Mouse (Mus musculus): ENCODE data around the gene Csnk1g2.

Csnk1g2 gene

GRCm38 (mm10) chr10:80673690-80674089 is 51.1 kb downstream of the Csnk1g2 start:
- in situ Hi-C loops (cut with MboI; ENCODE audit: low pct_unique_long_range_greater_than_20kb in 1 of 2, low sequenced_read_pairs in 2 of 2, unreplicated experiment in 1 of 2), result no loop called here

DNA sequence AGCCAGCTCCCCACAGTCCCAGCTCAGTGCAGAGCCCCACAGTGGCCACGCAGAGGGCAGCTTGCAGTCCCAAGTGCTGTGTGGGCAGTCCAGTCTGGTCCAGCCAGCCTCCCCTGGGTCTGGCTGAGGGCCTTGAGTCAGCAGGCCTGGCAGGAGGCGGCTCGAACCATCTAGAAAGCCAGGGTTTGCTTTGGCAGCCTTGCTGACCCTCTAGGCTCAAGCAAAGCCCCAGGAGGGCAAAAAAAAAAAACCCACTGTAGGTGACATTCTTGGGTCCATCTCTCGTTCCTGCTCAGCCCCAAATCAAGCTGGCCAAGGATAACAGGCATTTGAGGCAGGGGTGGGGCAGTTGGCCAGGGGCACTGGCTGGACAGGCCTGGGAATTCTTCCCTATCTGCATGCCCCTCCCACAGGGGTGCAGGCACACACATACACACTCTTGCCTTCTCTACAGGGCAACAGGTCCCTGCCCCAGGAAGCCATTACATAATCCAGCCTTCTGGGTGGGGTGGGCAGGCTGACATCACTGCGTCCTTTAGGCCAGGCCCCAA is 51.6 kb downstream of the Csnk1g2 start:
- in situ Hi-C loops (cut with MboI; ENCODE audit: low pct_unique_long_range_greater_than_20kb in 1 of 2, low sequenced_read_pairs in 2 of 2, unreplicated experiment in 1 of 2), result no loop called here

DNA sequence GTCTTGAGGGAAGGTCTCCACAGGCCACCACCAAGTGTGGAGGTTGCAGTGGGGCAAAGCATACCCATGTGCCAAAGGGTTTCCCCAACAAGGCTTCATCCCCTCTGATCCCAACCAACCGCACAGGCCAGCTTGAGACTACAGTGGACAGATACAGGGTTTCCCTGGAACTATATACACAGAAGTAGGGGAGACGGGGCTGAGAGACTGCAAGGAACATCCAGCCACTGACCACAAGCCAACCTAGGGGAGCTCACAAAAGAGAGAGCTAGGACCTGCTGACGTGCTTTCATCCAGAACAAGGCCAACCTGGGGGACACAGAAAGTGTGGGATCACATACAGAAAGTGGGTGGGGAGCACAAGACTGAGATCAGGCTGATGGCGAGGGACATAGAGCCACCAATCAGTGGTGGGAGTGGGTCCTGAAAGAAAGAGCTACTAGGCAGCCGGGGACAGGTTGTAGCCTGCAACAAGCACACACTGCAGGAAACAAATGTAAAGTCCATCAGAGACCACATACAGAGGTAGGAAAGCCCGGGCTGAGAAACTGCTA is 52.3 kb downstream of the Csnk1g2 start:
- in situ Hi-C loops (cut with MboI; ENCODE audit: low pct_unique_long_range_greater_than_20kb in 1 of 2, low sequenced_read_pairs in 2 of 2, unreplicated experiment in 1 of 2), result no loop called here

DNA sequence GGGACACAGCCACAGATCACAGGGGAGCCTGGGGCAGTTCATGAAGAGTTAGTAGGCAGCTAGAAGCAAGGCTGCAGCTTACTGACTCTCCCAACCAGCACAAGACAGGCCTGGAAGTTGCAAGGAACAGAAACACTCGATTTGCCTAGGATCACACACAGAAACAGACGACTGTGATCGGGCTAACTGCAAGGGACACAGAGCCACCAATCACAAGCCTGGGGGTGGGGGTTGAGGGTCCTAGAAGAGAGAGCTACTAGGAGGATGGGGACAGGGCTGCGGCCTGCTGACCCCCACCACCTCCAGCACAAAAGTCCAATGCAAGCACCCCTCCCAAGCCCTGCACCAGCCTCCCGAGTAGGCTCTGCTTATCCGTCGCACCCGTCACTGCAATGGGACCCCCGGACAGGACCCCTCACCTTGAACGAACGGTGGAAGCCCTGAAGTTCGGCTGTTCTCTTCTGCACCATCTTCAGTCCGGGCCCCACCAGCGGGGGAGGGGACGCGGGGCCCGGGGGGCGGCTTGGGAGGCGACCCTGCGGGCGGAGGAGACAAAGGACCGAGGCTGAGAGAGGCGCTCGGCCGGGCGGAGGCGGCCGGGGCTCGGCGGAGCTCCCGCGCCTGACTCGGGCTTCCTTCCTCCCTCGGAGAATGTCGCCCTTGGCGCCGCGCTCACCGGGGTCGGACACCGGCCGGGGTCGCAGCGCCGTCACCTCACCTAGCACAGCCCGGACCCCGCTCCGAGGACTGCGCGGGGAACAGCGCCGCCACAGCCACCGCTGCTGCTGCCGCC is 53.0 kb downstream of the Csnk1g2 start:
- in situ Hi-C loops (cut with MboI; ENCODE audit: low pct_unique_long_range_greater_than_20kb in 1 of 2, low sequenced_read_pairs in 2 of 2, unreplicated experiment in 1 of 2), result no loop called here

DNA sequence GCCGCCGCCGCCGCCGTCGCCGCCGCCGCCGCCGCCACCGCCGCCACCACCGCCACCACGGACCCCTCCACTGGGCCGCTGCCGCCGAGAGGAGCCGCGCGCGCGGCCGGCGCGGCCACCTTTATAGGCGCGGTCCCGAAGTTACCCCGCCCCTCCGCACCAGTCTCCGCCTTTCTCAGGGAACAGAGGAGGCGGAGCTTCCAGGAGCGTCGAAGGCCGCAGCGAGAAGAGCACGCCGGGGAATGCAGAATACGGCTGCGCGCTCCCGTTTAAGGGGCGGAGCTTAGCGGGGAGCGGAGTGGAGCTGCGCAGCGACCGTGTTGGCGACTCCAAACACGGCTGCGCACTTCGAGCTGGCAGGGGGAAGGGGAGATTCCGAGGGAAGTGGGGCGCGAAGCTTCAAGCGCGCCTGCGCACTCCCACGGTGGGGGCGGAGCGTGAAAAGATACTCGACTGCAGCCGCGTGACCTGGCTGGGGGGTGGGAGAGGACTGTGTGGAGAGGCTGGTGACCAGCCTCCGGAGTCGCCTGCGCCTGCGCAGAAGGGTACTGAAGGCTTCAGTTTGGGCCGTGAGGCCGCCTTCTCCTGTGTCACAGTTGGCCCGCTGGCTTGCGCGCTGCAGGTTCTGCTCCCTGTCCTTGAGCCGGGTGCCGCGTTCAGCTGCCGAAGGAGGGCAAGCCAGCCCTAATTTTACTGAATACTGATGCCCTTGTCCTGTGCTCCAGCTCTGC is 53.7 kb downstream of the Csnk1g2 start:
- in situ Hi-C loops (cut with MboI; ENCODE audit: low pct_unique_long_range_greater_than_20kb in 1 of 2, low sequenced_read_pairs in 2 of 2, unreplicated experiment in 1 of 2), result no loop called here

GRCm38 (mm10) chr10:80677128-80677875 is 54.7 kb downstream of the Csnk1g2 start:
- in situ Hi-C loops (cut with MboI; ENCODE audit: low pct_unique_long_range_greater_than_20kb in 1 of 2, low sequenced_read_pairs in 2 of 2, unreplicated experiment in 1 of 2), result no loop called here

DNA sequence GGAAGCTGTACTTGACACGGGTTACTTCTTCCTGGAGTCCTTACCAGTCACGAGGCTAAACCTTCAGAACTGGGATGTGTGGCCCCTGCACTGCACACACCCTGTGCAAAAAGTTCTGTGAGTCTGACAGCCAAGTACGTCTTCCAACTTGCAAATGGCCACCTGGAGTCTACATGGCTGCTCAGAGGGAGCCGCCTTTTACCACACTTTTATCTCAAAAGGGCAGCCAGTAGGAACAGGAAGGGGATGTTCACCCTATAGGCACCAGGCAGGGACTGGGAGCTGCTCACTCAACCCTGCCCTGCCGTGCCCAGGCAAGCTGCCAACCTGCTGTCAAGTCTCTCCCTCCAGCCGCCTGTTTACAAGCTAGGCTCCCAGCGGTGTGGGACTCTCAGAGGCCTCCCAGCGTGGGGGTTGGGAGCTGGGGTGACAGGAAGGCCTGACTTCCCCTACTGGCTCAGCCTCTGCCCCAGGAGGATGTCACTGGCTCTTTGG is 55.4 kb downstream of the Csnk1g2 start, which contains the start of gene Mknk2:
Gene Mknk2 (minus strand): TSS at position 171 of the 495 bp plus-strand sequence.
- in situ Hi-C loops (cut with MboI; ENCODE audit: low pct_unique_long_range_greater_than_20kb in 1 of 2, low sequenced_read_pairs in 2 of 2, unreplicated experiment in 1 of 2), result no loop called here

DNA sequence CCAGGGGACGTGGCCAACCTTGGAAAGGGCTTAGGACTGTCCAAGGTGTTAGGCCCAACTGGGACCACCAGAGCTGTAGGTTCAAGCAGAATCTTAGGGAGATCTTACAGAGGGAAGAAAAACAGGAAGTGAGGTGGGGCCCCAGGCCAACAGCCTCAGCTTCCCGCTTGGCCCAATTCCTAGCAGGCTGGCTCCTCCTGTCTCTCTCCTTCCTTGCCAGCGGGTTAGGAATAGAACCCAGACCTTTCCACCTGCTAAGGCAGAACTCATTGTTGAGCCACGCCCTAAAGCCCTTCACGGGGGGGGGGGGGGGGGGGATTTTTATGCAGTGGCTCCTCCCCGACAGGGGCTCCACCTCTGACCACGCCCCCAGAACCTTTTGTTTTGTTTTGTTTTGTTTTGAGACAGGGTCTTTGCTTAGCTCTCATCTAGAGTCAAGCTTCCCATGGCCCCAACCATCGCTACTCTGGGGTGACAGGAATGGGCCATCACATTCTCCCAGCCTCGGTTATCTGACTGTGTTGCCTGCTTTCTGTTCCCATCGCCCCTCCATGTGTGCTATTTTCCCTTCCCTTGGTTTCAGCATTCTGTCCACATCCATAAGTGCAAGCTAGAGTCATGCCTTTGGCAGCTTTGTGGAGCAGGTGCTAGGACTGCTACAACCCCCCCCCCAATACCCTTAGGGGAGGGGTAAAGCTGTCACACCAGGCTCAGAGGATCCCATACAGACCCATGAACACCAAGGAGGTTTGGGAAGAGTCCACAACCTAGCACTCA is 56.2 kb downstream of the Csnk1g2 start:
- in situ Hi-C loops (cut with MboI; ENCODE audit: low pct_unique_long_range_greater_than_20kb in 1 of 2, low sequenced_read_pairs in 2 of 2, unreplicated experiment in 1 of 2), result no loop called here

- in situ Hi-C loops (cut with MboI; ENCODE audit: low pct_unique_long_range_greater_than_20kb in 1 of 2, low sequenced_read_pairs in 2 of 2, unreplicated experiment in 1 of 2), result loop anchor here (5.0 to 10.0 kb wide), 2 partner anchors 102 to 105 kb away; partner anchors contain the start of gene Klf16 (in 2 of the 2)
These were observed 57.1 kb downstream of the Csnk1g2 start for GRCm38 (mm10) chr10:80679556-80680259.

- in situ Hi-C loops (cut with MboI; ENCODE audit: low pct_unique_long_range_greater_than_20kb in 1 of 2, low sequenced_read_pairs in 2 of 2, unreplicated experiment in 1 of 2), result loop anchor here (5.0 to 10.0 kb wide), 2 partner anchors 103 to 105 kb away; partner anchors contain the start of gene Klf16 (in 2 of the 2)
These were observed 57.6 kb downstream of the Csnk1g2 start for GRCm38 (mm10) chr10:80680260-80680696.

GRCm38 (mm10) chr10:80682003-80682402 is 59.4 kb downstream of the Csnk1g2 start:
- in situ Hi-C loops (cut with MboI; ENCODE audit: low pct_unique_long_range_greater_than_20kb in 1 of 2, low sequenced_read_pairs in 2 of 2, unreplicated experiment in 1 of 2), result loop anchor here (5.0 to 10.0 kb wide), 2 partner anchors 105 to 107 kb away; partner anchors contain the start of gene Klf16 (in 2 of the 2)

DNA sequence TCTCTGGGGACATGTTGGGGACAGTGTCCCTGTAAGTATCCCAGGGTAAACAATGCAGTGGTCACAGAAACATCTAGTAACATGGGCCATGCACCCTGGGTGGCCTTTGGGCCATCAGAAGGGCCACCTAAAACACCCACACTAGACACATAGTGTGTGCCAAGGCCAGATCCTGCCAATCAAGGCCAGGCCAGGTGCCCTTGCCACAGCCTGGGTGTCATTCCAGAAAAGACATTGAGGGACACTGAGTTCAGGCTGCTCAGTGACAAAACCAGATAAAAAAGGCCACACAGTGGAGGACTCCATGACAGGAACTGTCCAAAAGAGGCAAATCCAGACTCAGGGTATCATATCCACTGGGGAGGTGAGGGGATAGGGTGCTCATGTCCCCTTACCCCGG is 61.0 kb downstream of the Csnk1g2 start:
- in situ Hi-C loops (cut with MboI; ENCODE audit: low pct_unique_long_range_greater_than_20kb in 1 of 2, low sequenced_read_pairs in 2 of 2, unreplicated experiment in 1 of 2), result loop anchor here (5.0 to 10.0 kb wide), 2 partner anchors 106 to 109 kb away; partner anchors contain the start of gene Klf16 (in 2 of the 2)

GRCm38 (mm10) chr10:80684214-80684613 is 61.6 kb downstream of the Csnk1g2 start:
- in situ Hi-C loops (cut with MboI; ENCODE audit: low pct_unique_long_range_greater_than_20kb in 1 of 2, low sequenced_read_pairs in 2 of 2, unreplicated experiment in 1 of 2), result loop anchor here (5.0 to 10.0 kb wide), 2 partner anchors 107 to 109 kb away; partner anchors contain the start of gene Klf16 (in 2 of the 2)

DNA sequence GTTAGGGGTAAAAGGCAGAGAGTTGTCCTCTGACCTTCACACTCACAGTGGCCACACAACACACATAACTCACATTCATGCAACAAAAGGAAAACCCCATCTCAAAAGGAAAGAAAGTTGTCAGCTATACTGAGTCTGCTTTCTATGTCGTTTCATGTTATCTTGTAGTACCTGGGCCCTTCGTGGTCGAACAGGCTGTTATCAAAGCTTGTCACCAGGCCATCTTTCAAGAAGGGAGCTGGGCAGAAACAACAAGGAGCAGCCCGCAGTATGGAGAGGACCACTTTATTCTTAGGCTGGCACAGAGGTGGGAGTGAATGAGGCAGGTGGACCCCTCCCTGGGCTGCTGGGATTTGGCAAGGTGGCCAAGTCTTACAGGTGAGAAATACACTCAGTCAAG is 62.3 kb downstream of the Csnk1g2 start:
- in situ Hi-C loops (cut with MboI; ENCODE audit: low pct_unique_long_range_greater_than_20kb in 1 of 2, low sequenced_read_pairs in 2 of 2, unreplicated experiment in 1 of 2), result loop anchor here (5.0 to 10.0 kb wide), 3 partner anchors 108 to 238 kb away; partner anchors contain the start of gene Klf16 (in 2 of the 2)

- in situ Hi-C loops (cut with MboI; ENCODE audit: low pct_unique_long_range_greater_than_20kb in 1 of 2, low sequenced_read_pairs in 2 of 2, unreplicated experiment in 1 of 2), result loop anchor here (5.0 to 10.0 kb wide), 2 partner anchors 112 to 239 kb away; partner anchors contain the start of gene Klf16 (in 1 of the 2)
These were observed 64.0 kb downstream of the Csnk1g2 start for GRCm38 (mm10) chr10:80686617-80687016.

- in situ Hi-C loops (cut with MboI; ENCODE audit: low pct_unique_long_range_greater_than_20kb in 1 of 2, low sequenced_read_pairs in 2 of 2, unreplicated experiment in 1 of 2), result loop anchor here (5.0 to 10.0 kb wide), 2 partner anchors 113 to 241 kb away; partner anchors contain the start of gene Klf16 (in 1 of the 2)
These were observed 65.2 kb downstream of the Csnk1g2 start for GRCm38 (mm10) chr10:80687850-80688249.
